Mouse (Mus musculus): ENCODE measurements around the gene Gm20388. TPM values are rescaled to one million over a fixed set of nuclear protein-coding genes. Genes with fewer than 3 reads are reported as not detected.

The Gm20388 gene
- polyA plus RNA-seq, 1 experiment = 10.6 TPM

GRCm38 (mm10) chr8:122181414-122181813 is 2270.8 kb downstream of the Gm20388 start:
- Histone ChIP-seq H3K4me1 (ENCODE audit: control insufficient read depth, insufficient read depth, low read length) (no peaks in the 10 kb centered on the region), H3K4me3 (replicated peaks; ENCODE audit: control insufficient read depth, low read depth, low read length) (no peak overlapping the region), H3K27ac (ENCODE audit: control insufficient read depth, insufficient read depth, low read depth, low read length, poor library complexity) (no peak overlapping the region)
- 19% methylated on average over 9 of the region's 9 CpGs for WGBS
- TF ChIP-seq POLR2A (IDR thresholded peaks at IDR 0.05; ENCODE audit: borderline replicate concordance, control insufficient read depth, low read depth, low read length) = no peak
- TF ChIP-seq CTCF (IDR thresholded peaks at IDR 0.05; ENCODE audit: control insufficient read depth, insufficient read depth, low read length) = no peak

- WGBS = 34% methylated on average over 9 of the region's 9 CpGs
- no peaks in the 10 kb centered on the region for H3K4me1 ChIP-seq (ENCODE audit: control insufficient read depth, insufficient read depth, low read length)
- TF ChIP-seq POLR2A (IDR thresholded peaks at IDR 0.05; ENCODE audit: borderline replicate concordance, control insufficient read depth, low read depth, low read length) (no peak), CTCF (IDR thresholded peaks at IDR 0.05; ENCODE audit: control insufficient read depth, insufficient read depth, low read length) (no peak)
Measured at GRCm38 (mm10) chr8:122181991-122182390, 2271.3 kb downstream of the Gm20388 start.

GRCm38 (mm10) chr8:122186363-122186974 is 2275.8 kb downstream of the Gm20388 start:
- no peaks in the 10 kb centered on the region for H3K4me1 ChIP-seq (ENCODE audit: control insufficient read depth, insufficient read depth, low read length)
- 85% methylated on average over 19 of the region's 19 CpGs for WGBS
- TF ChIP-seq CTCF (IDR thresholded peaks at IDR 0.05; ENCODE audit: control insufficient read depth, insufficient read depth, low read length) (no peak), POLR2A (IDR thresholded peaks at IDR 0.05; ENCODE audit: borderline replicate concordance, control insufficient read depth, low read depth, low read length) (no peak)

More at GRCm38 (mm10) chr8:122181991-122182390, 2271.3 kb downstream of the Gm20388 start:
- H3K4me3 ChIP-seq (replicated peaks; ENCODE audit: control insufficient read depth, low read depth, low read length) = no peak overlapping the region
- H3K27ac ChIP-seq (ENCODE audit: control insufficient read depth, insufficient read depth, low read depth, low read length, poor library complexity) = no peak overlapping the region

GRCm38 (mm10) chr8:122187271-122187670 is 2276.6 kb downstream of the Gm20388 start:
- WGBS = 83% methylated on average over 4 of the region's 4 CpGs
- no peaks in the 10 kb centered on the region for H3K4me1 ChIP-seq (ENCODE audit: control insufficient read depth, insufficient read depth, low read length)

More at GRCm38 (mm10) chr8:122186363-122186974, 2275.8 kb downstream of the Gm20388 start:
- H3K27ac ChIP-seq (ENCODE audit: control insufficient read depth, insufficient read depth, low read depth, low read length, poor library complexity) = no peak overlapping the region
- H3K4me3 ChIP-seq (replicated peaks; ENCODE audit: control insufficient read depth, low read depth, low read length) = no peak overlapping the region

GRCm38 (mm10) chr8:122190349-122191053 is 2279.9 kb downstream of the Gm20388 start:
- TF ChIP-seq POLR2A (IDR thresholded peaks at IDR 0.05; ENCODE audit: borderline replicate concordance, control insufficient read depth, low read depth, low read length) = no peak
- TF ChIP-seq CTCF (IDR thresholded peaks at IDR 0.05; ENCODE audit: control insufficient read depth, insufficient read depth, low read length) = no peak
- H3K4me1 ChIP-seq (ENCODE audit: control insufficient read depth, insufficient read depth, low read length) = no peaks in the 10 kb centered on the region
- 42% methylated on average over 16 of the region's 16 CpGs for WGBS

More at GRCm38 (mm10) chr8:122187271-122187670, 2276.6 kb downstream of the Gm20388 start:
- Histone ChIP-seq H3K4me3 (replicated peaks; ENCODE audit: control insufficient read depth, low read depth, low read length) (no peak overlapping the region), H3K27ac (ENCODE audit: control insufficient read depth, insufficient read depth, low read depth, low read length, poor library complexity) (no peak overlapping the region)
- no peak for TF ChIP-seq CTCF (IDR thresholded peaks at IDR 0.05; ENCODE audit: control insufficient read depth, insufficient read depth, low read length)
- no peak for TF ChIP-seq POLR2A (IDR thresholded peaks at IDR 0.05; ENCODE audit: borderline replicate concordance, control insufficient read depth, low read depth, low read length)

GRCm38 (mm10) chr8:122191054-122191376 is 2280.4 kb downstream of the Gm20388 start:
- H3K4me1 ChIP-seq (ENCODE audit: control insufficient read depth, insufficient read depth, low read length) = no peaks in the 10 kb centered on the region
- H3K27ac ChIP-seq (ENCODE audit: control insufficient read depth, insufficient read depth, low read depth, low read length, poor library complexity) = no peak overlapping the region
- no peak overlapping the region for H3K4me3 ChIP-seq (replicated peaks; ENCODE audit: control insufficient read depth, low read depth, low read length)
- TF ChIP-seq CTCF (IDR thresholded peaks at IDR 0.05; ENCODE audit: control insufficient read depth, insufficient read depth, low read length) (no peak), POLR2A (IDR thresholded peaks at IDR 0.05; ENCODE audit: borderline replicate concordance, control insufficient read depth, low read depth, low read length) (no peak)
- 53% methylated on average over 8 of the region's 8 CpGs for WGBS

More at GRCm38 (mm10) chr8:122190349-122191053, 2279.9 kb downstream of the Gm20388 start:
- Histone ChIP-seq H3K27ac (ENCODE audit: control insufficient read depth, insufficient read depth, low read depth, low read length, poor library complexity) (no peak overlapping the region), H3K4me3 (replicated peaks; ENCODE audit: control insufficient read depth, low read depth, low read length) (no peak overlapping the region)

GRCm38 (mm10) chr8:122192771-122193170 is 2282.1 kb downstream of the Gm20388 start:
- 69% methylated on average over 5 of the region's 5 CpGs for WGBS
- H3K4me1 ChIP-seq (ENCODE audit: control insufficient read depth, insufficient read depth, low read length) = no peaks in the 10 kb centered on the region; the same call in 1 of the 2 replicates
- H3K4me3 ChIP-seq (replicated peaks; ENCODE audit: control insufficient read depth, low read depth, low read length) = no peak overlapping the region
- H3K27ac ChIP-seq (ENCODE audit: control insufficient read depth, insufficient read depth, low read depth, low read length, poor library complexity) = no peak overlapping the region
- TF ChIP-seq POLR2A (IDR thresholded peaks at IDR 0.05; ENCODE audit: borderline replicate concordance, control insufficient read depth, low read depth, low read length) (no peak), CTCF (IDR thresholded peaks at IDR 0.05; ENCODE audit: control insufficient read depth, insufficient read depth, low read length) (no peak)

- Histone ChIP-seq H3K27ac (ENCODE audit: control insufficient read depth, insufficient read depth, low read depth, low read length, poor library complexity) (no peak overlapping the region), H3K4me3 (replicated peaks; ENCODE audit: control insufficient read depth, low read depth, low read length) (no peak overlapping the region), H3K4me1 (ENCODE audit: control insufficient read depth, insufficient read depth, low read length) (no peaks in the 10 kb centered on the region; the same call in 1 of the 2 replicates)
- 73% methylated on average over 11 of the region's 11 CpGs for WGBS
- TF ChIP-seq POLR2A (IDR thresholded peaks at IDR 0.05; ENCODE audit: borderline replicate concordance, control insufficient read depth, low read depth, low read length) (no peak), CTCF (IDR thresholded peaks at IDR 0.05; ENCODE audit: control insufficient read depth, insufficient read depth, low read length) (no peak)
Measured at GRCm38 (mm10) chr8:122193521-122193920, 2282.9 kb downstream of the Gm20388 start.

Data from bone marrow, adult 2 months (tissue).